Mouse (Mus musculus): ENCODE results near the gene Cldn19. TPM values are rescaled to one million over a fixed set of nuclear protein-coding genes. Genes with fewer than 3 reads are reported as not detected.

Gene Cldn19
- not detected in 2 replicates for polyA plus RNA-seq (2012)

GRCm38 (mm10) chr4:119255351-119255750 is at the start of gene Cldn19:
Gene Cldn19, plus strand, starts transcription at chr4:119255414.

DNA sequence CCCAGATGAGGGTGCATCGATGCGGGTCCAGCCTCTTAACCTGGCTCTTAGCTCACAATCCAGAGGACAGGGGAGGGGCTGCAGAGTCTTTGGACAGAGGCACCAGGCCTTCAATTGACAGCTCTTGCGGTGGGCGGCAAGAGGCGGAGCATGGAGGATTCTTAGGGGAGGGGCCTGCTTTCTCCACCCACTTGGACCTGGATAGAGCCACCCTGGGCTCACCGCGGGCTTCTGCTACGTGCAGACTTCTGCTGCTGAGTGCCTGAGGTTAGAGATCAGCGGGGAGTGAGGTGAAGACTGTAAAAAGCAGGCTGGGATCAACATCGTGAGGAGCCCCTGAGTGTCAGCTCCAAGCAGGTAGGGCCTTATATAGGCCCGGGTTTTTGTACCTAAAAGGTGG is 37.0 kb upstream of the Cldn19 start, which contains the start of gene Tmem269:
Gene Tmem269 (minus strand): TSS at position 49 of the 400 bp plus-strand sequence.

GRCm38 (mm10) chr4:119232410-119233255 is 22.6 kb upstream of the Cldn19 start, which contains the start of the genes AU022252 and P3h1:
Gene AU022252, minus strand, starts transcription at chr4:119232712.
Gene P3h1, plus strand, starts transcription at chr4:119232915.

DNA sequence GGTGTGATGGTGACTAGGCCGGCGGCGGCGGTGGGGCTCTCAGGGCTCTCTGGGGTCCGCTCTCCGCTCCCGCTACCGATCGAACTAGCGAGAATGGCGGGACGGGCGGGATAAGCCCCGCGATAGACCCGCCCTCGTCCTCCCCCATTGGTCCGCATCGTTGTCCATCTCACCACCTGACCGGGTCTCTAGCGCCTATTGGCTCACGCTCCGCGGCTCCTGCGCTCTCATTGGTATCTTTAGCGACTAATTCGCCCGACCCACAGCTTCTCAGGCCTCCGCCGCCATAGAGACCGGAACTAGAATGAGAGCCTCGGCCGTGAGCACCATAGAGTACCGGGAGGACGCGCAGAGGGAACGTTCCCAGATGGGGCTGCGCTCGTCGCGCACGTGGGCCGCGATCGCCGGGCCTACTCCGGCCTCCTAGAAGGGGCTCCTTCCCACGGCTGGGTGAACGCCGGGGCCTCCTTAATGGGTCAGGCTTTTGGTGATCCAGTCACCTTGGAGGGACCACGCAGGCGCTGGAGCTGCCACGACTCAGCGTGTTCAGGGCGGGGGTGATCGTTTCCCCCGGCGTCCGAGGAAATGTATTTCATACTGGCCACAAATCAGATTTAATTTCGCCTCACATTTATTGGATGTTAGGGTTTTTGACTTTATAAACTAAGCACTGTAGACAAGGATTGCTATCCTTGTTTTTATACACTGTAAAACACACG is 39.4 kb downstream of the Cldn19 start, which contains the start of gene Ybx1:
Gene Ybx1 (minus strand): TSS at position 190 of the 719 bp plus-strand sequence.

Other genes starting within 250 kb of the Cldn19 start
- 24.4 and 31.9 TPM in 2 replicates for gene Slc2a1, start 146.7 kb upstream of the Cldn19 start, polyA plus RNA-seq (2012)
- 5.0 and 5.8 TPM in 2 replicates for gene Zfp691, start 81.2 kb upstream of the Cldn19 start, polyA plus RNA-seq (2012)
- gene Ermap, start 65.4 kb upstream of the Cldn19 start, polyA plus RNA-seq (2012) = 16.4 and 22.6 TPM in 2 replicates
- 112 and 123 TPM in 2 replicates for gene Svbp, start 60.1 kb upstream of the Cldn19 start, polyA plus RNA-seq (2012)
- gene Tmem269, start 37.2 kb upstream of the Cldn19 start, polyA plus RNA-seq (2012) = not detected in 2 replicates
- 5.1 and 9.7 TPM in 2 replicates for gene AU022252, start 22.7 kb upstream of the Cldn19 start, polyA plus RNA-seq (2012)
- 15.2 and 19.0 TPM in 2 replicates for gene P3h1, start 22.5 kb upstream of the Cldn19 start, polyA plus RNA-seq (2012)
- 2,148 and 2,363 TPM in 2 replicates for gene Ybx1, start 39.2 kb downstream of the Cldn19 start, polyA plus RNA-seq (2012)
- 2.2 and 2.7 TPM in 2 replicates for gene Ppih, start 65.1 kb downstream of the Cldn19 start, polyA plus RNA-seq (2012)
- gene Ccdc30, start 160.1 kb downstream of the Cldn19 start, polyA plus RNA-seq (2012) = 0.10 and 0.79 TPM in 2 replicates
- 4.2 and 6.6 TPM in 2 replicates for gene Ppcs, start 167.0 kb downstream of the Cldn19 start, polyA plus RNA-seq (2012)
- 0.03 and 0.09 TPM in 2 replicates for gene Zmynd12, start 167.4 kb downstream of the Cldn19 start, polyA plus RNA-seq (2012)
- not detected in 2 replicates for gene Rimkla, start 237.2 kb downstream of the Cldn19 start, polyA plus RNA-seq (2012)

All from megakaryocyte-erythroid progenitor cell, adult 5 weeks (primary cell).